In genomic region chr10:127058161-127058560, GRCm38 (mm10) we compare ENCODE assay signal across 8 mouse cellular contexts. TPM values are rescaled to one million over a fixed set of nuclear protein-coding genes. Genes with fewer than 3 reads are reported as not detected.
A peak's percentile ranks its signal among the peaks of the same experiment; 100 is the strongest.
DNase-seq lines count a peak whose midpoint lies in the region; ATAC-seq lines count a peak whose summit lies in the region.

No protein-coding gene starts in this region.

- H3K36me3 ChIP-seq in heart, embryonic 10.5 days, result peaks cover 17% of the 10 kb centered on the region
- peaks cover 16% of the 10 kb centered on the region; the same call in 1 of the 2 replicates for H3K36me3 ChIP-seq in kidney, embryonic 14.5 days (ENCODE audit: control insufficient read depth, insufficient read depth, low read length)
- peaks cover 45% of the 10 kb centered on the region for H3K36me3 ChIP-seq in neural tube, embryonic 13.5 days

- ATAC-seq in activated CD4-positive, CD25-positive, alpha-beta regulatory T cell, adult 4 months, result peak; percentile 58
- peak; percentile 20; the same call in 1 of the 2 replicates for ATAC-seq in kidney, embryonic 14.5 days (ENCODE audit: low FRiP score, low TSS enrichment)
- no peak for ATAC-seq in neural tube, embryonic 13.5 days (ENCODE audit: low read depth)

- no peak overlapping the region; the same call in 1 of the 2 replicates for H3K9ac ChIP-seq in kidney, embryonic 14.5 days (ENCODE audit: low read depth, low read length)
- H3K9ac ChIP-seq in neural tube, embryonic 13.5 days, result peak overlapping the region; percentile 99

- no peaks in the 10 kb centered on the region for H3K9me3 ChIP-seq in heart, embryonic 10.5 days
- no peaks in the 10 kb centered on the region for H3K9me3 ChIP-seq in kidney, embryonic 14.5 days (ENCODE audit: control insufficient read depth, low read length)
- no peaks in the 10 kb centered on the region for H3K9me3 ChIP-seq in neural tube, embryonic 13.5 days

- H3K27me3 ChIP-seq in heart, embryonic 10.5 days (ENCODE audit: insufficient read depth, poor library complexity, severe bottlenecking), result peaks cover 83% of the 10 kb centered on the region
- H3K27me3 ChIP-seq in kidney, embryonic 14.5 days (ENCODE audit: control insufficient read depth, insufficient read depth, low read length), result peaks cover 8% of the 10 kb centered on the region
- 0 out of 2 replicates have a peak, but pooled peaks cover 4% of the 10 kb centered on the region for H3K27me3 ChIP-seq in neural tube, embryonic 13.5 days

- H3K4me1 ChIP-seq in heart, embryonic 10.5 days, result peaks cover 21% of the 10 kb centered on the region
- H3K4me1 ChIP-seq in kidney, embryonic 14.5 days (ENCODE audit: control insufficient read depth, insufficient read depth, low read length), result peaks cover 21% of the 10 kb centered on the region
- H3K4me1 ChIP-seq in neural tube, embryonic 13.5 days (replicated peaks), result peaks cover 68% of the 10 kb centered on the region

- peak; percentile 89 to 91 for DNase-seq in B cell, adult 2 months
- peak; percentile 87 for DNase-seq in embryo, embryonic 9.5 days (ENCODE audit: extremely low spot score)
- peak; percentile 86 for DNase-seq in heart, embryonic 10.5 days (ENCODE audit: low spot score)
- peak; percentile 63 to 78 for DNase-seq in lung, adult 18-20 months
- peak; percentile 68 for DNase-seq in testis, postnatal 14 days (ENCODE audit: low spot score)

- 2% methylated on average over 9 of the region's 9 CpGs for WGBS in heart, embryonic 10.5 days
- 1% methylated on average over 9 of the region's 9 CpGs for WGBS in kidney, embryonic 14.5 days
- under 1% methylated on average over 9 of the region's 9 CpGs for WGBS in neural tube, embryonic 13.5 days

- H3K27ac ChIP-seq in heart, embryonic 10.5 days, result no peak overlapping the region
- no peak overlapping the region for H3K27ac ChIP-seq in kidney, embryonic 14.5 days (ENCODE audit: low read depth, low read length)
- H3K27ac ChIP-seq in neural tube, embryonic 13.5 days (replicated peaks), result 0 out of 2 replicates have a peak overlapping the region, but pooled peaks have one; percentile 98

- peak overlapping the region; percentile 82 for H3K4me3 ChIP-seq in heart, embryonic 10.5 days
- H3K4me3 ChIP-seq in kidney, embryonic 14.5 days (ENCODE audit: low read length), result peak overlapping the region; percentile 83; the same call in 1 of the 2 replicates
- H3K4me3 ChIP-seq in neural tube, embryonic 13.5 days, result peak overlapping the region; percentile 90

- H3K4me2 ChIP-seq in kidney, embryonic 14.5 days (replicated peaks; ENCODE audit: low read depth, low read length), result peak overlapping the region; percentile 97
- H3K4me2 ChIP-seq in neural tube, embryonic 13.5 days, result peak overlapping the region; percentile 87

RNA-seq across cellular contexts. Expression of gene March9, which starts 1.8 kb away (rescaled TPM):
- 1 to 10 TPM in 1 of 2 experiments, under 1 TPM in 1; 0.65 to 1.0 TPM for polyA plus RNA-seq in activated CD4-positive, CD25-positive, alpha-beta regulatory T cell, adult 4 months (2017; shearing (Covaris generic))
- polyA plus RNA-seq in heart, embryonic 10.5 days (2016; fragmentation: Nextera tagmentation; extraction: Ambion mirVana), result 0.15 and 0.24 TPM in 2 replicates
- polyA plus RNA-seq in kidney, embryonic 14.5 days (2014; fragmentation: Nextera tagmentation; extraction: Ambion mirVana), result 1.5 and 2.6 TPM in 2 replicates
- polyA plus RNA-seq in neural tube, embryonic 13.5 days (2015; fragmentation: Nextera tagmentation; extraction: Ambion mirVana), result 5.4 and 6.3 TPM in 2 replicates

RNA-seq across cellular contexts. Expression of gene Cdk4, which starts 5.2 kb away (rescaled TPM):
- 100 to 1,000 TPM; 304 to 317 TPM for polyA plus RNA-seq in activated CD4-positive, CD25-positive, alpha-beta regulatory T cell, adult 4 months (2017; shearing (Covaris generic))
- 1,495 and 2,024 TPM in 2 replicates for polyA plus RNA-seq in heart, embryonic 10.5 days (2016; fragmentation: Nextera tagmentation; extraction: Ambion mirVana)
- polyA plus RNA-seq in kidney, embryonic 14.5 days (2014; fragmentation: Nextera tagmentation; extraction: Ambion mirVana), result 2,221 and 2,763 TPM in 2 replicates
- 1,139 and 1,291 TPM in 2 replicates for polyA plus RNA-seq in neural tube, embryonic 13.5 days (2015; fragmentation: Nextera tagmentation; extraction: Ambion mirVana)

RNA-seq across cellular contexts. Expression of gene Cyp27b1, which starts 10.1 kb away (rescaled TPM):
- polyA plus RNA-seq in activated CD4-positive, CD25-positive, alpha-beta regulatory T cell, adult 4 months (2017; shearing (Covaris generic)), result not detected
- 0.09 TPM in 1 of 2 replicates, not detected in the other for polyA plus RNA-seq in heart, embryonic 10.5 days (2016; fragmentation: Nextera tagmentation; extraction: Ambion mirVana)
- 0.36 and 0.41 TPM in 2 replicates for polyA plus RNA-seq in kidney, embryonic 14.5 days (2014; fragmentation: Nextera tagmentation; extraction: Ambion mirVana)
- 0.12 and 0.28 TPM in 2 replicates for polyA plus RNA-seq in neural tube, embryonic 13.5 days (2015; fragmentation: Nextera tagmentation; extraction: Ambion mirVana)

RNA-seq across cellular contexts. Expression of gene Tspan31, which starts 11.9 kb away (rescaled TPM):
- polyA plus RNA-seq in activated CD4-positive, CD25-positive, alpha-beta regulatory T cell, adult 4 months (2017; shearing (Covaris generic)), result 100 to 1,000 TPM in 1 of 2 experiments, 10 to 100 TPM in 1; 99.2 to 103 TPM
- polyA plus RNA-seq in heart, embryonic 10.5 days (2016; fragmentation: Nextera tagmentation; extraction: Ambion mirVana), result 138 and 154 TPM in 2 replicates
- polyA plus RNA-seq in kidney, embryonic 14.5 days (2014; fragmentation: Nextera tagmentation; extraction: Ambion mirVana), result 106 and 153 TPM in 2 replicates
- 125 and 136 TPM in 2 replicates for polyA plus RNA-seq in neural tube, embryonic 13.5 days (2015; fragmentation: Nextera tagmentation; extraction: Ambion mirVana)

RNA-seq across cellular contexts. Expression of gene Eef1akmt3, which starts 16.8 kb away (rescaled TPM):
- under 1 TPM in 1 of 2 experiments, not detected in 1; 0.52 TPM for polyA plus RNA-seq in activated CD4-positive, CD25-positive, alpha-beta regulatory T cell, adult 4 months (2017; shearing (Covaris generic))
- polyA plus RNA-seq in heart, embryonic 10.5 days (2016; fragmentation: Nextera tagmentation; extraction: Ambion mirVana), result 0.18 and 0.23 TPM in 2 replicates
- polyA plus RNA-seq in kidney, embryonic 14.5 days (2014; fragmentation: Nextera tagmentation; extraction: Ambion mirVana), result 0.39 and 0.89 TPM in 2 replicates
- 0.20 and 0.25 TPM in 2 replicates for polyA plus RNA-seq in neural tube, embryonic 13.5 days (2015; fragmentation: Nextera tagmentation; extraction: Ambion mirVana)
